Mouse (Mus musculus) intestine, embryonic 14.5 days (tissue): ENCODE measurements around the gene Hoxd10. TPM values are rescaled to one million over a fixed set of nuclear protein-coding genes. Genes with fewer than 3 reads are reported as not detected.
A peak's percentile ranks its signal among the peaks of the same experiment; 100 is the strongest.

Experiments
- ATAC-seq: fragments of 200-750 bp; cut with Nextera tagmentation; replicated peaks from 2 replicates; pipeline ENCODE4 v1.8.0; 2017; ENCODE audit warnings: low read depth, moderate number of reproducible peaks, moderate TSS enrichment, moderate library complexity; ENCODE audit not compliant: low FRiP score, low TSS enrichment
- DNase-seq: peaks from one replicate; pipeline ENCODE4 v3.0.0-alpha.2; 2018; ENCODE audit warnings: low spot score
- H3K27ac ChIP-seq: fragments of 300-500 bp; sonication (generic); 2 replicates; pipeline ENCODE4 v1.5.1; 2014; ENCODE audit warnings: low read depth, mild to moderate bottlenecking, control low read depth
- H3K27me3 ChIP-seq: fragments of 300-500 bp; sonication (generic); replicated peaks from 2 replicates; pipeline ENCODE4 v1.6.1; 2014; ENCODE audit warnings: low read length, control low read depth; ENCODE audit not compliant: control insufficient read depth, insufficient read depth
- H3K36me3 ChIP-seq: fragments of 300-500 bp; sonication (generic); 2 replicates; pipeline ENCODE4 v1.6.1; 2014; ENCODE audit warnings: low read length, control low read depth; ENCODE audit not compliant: control insufficient read depth, insufficient read depth
- H3K4me1 ChIP-seq: fragments of 300-500 bp; sonication (generic); replicated peaks from 2 replicates; pipeline ENCODE4 v1.6.1; 2014; ENCODE audit warnings: low read length, control low read depth, mixed read lengths; ENCODE audit not compliant: control insufficient read depth, insufficient read depth
- H3K4me2 ChIP-seq: fragments of 300-500 bp; sonication (generic); 2 replicates; pipeline ENCODE4 v1.6.1; 2014; ENCODE audit warnings: low read length
- H3K4me3 ChIP-seq: fragments of 300-500 bp; sonication (generic); 2 replicates; pipeline ENCODE4 v1.5.1; 2014; ENCODE audit warnings: low read depth, low read length, control low read depth, mixed read lengths
- H3K9ac ChIP-seq: fragments of 300-500 bp; sonication (generic); 2 replicates; pipeline ENCODE4 v1.6.1; 2014; ENCODE audit warnings: mild to moderate bottlenecking, low read length
- H3K9me3 ChIP-seq: fragments of 300-500 bp; sonication (generic); 2 replicates; pipeline ENCODE4 v1.6.1; 2016; ENCODE audit warnings: low read length, control low read depth; ENCODE audit not compliant: control insufficient read depth
- WGBS: fragments of 180-500 bp; shearing (Covaris S2); extraction: QIAGEN DNeasy Blood & Tissue Kit; methylation state at CpG from one replicate; pipeline ENCODE4 v1.1.7; 2014; 5-methylcytosine and 5-hydroxymethylcytosine counted together
- polyA plus RNA-seq: library from polyadenylated mRNA; unstranded; fragments of >200 nt; fragmentation: Nextera tagmentation; extraction: Ambion mirVana; gene quantifications from 2 replicates; pipeline ENCODE4 v1.2.1, GENCODE M21; 2014

Gene Hoxd10
- polyA plus RNA-seq, 1 experiment from 2014 or later, result 7.8 TPM

GRCm38 (mm10) chr2:74715504-74716241 lies 23.9 kb downstream of the Hoxd10 start:
- Histone ChIP-seq H3K4me1 (0 out of 2 replicates have a peak, but pooled peaks cover 3% of the 10 kb centered on the region), H3K4me2 (peak overlapping the region; percentile 62), H3K27me3 (peaks cover 60% of the 10 kb centered on the region), H3K27ac (no peak overlapping the region), H3K9me3 (no peaks in the 10 kb centered on the region), H3K36me3 (no peaks in the 10 kb centered on the region), H3K4me3 (peak overlapping the region; percentile 25), H3K9ac (no peak overlapping the region)
- ATAC-seq (peak; percentile 72), DNase-seq (peak; percentile 99)
- 3% methylated on average over 26 of the region's 26 CpGs for WGBS

GRCm38 (mm10) chr2:74720384-74720783 lies 28.7 kb downstream of the Hoxd10 start:
- 36% methylated on average over 2 of the region's 2 CpGs for WGBS
- H3K4me3 ChIP-seq, result no peak overlapping the region
- peaks cover 74% of the 10 kb centered on the region for H3K27me3 ChIP-seq
- ATAC-seq, result no peak
- no peak overlapping the region for H3K4me2 ChIP-seq
- peaks cover 22% of the 10 kb centered on the region for H3K4me1 ChIP-seq
- no peak overlapping the region for H3K27ac ChIP-seq
- H3K9me3 ChIP-seq, result no peaks in the 10 kb centered on the region
- H3K36me3 ChIP-seq, result no peaks in the 10 kb centered on the region
- no peak overlapping the region for H3K9ac ChIP-seq
- no peak for DNase-seq

- Histone ChIP-seq H3K27ac (no peak overlapping the region), H3K9ac (no peak overlapping the region), H3K4me3 (no peak overlapping the region), H3K4me1 (peaks cover 19% of the 10 kb centered on the region), H3K27me3 (peaks cover 80% of the 10 kb centered on the region), H3K4me2 (no peak overlapping the region), H3K9me3 (no peaks in the 10 kb centered on the region), H3K36me3 (no peaks in the 10 kb centered on the region)
- WGBS, result 27% methylated on average over 5 of the region's 5 CpGs
- DNase-seq (peak; percentile 68), ATAC-seq (0 out of 2 replicates have a peak, but pooled peaks have one; percentile 51)
Observed at GRCm38 (mm10) chr2:74720955-74721491, 29.3 kb downstream of the Hoxd10 start.

- Histone ChIP-seq H3K27ac (no peak overlapping the region), H3K9me3 (no peaks in the 10 kb centered on the region), H3K9ac (no peak overlapping the region), H3K4me1 (peaks cover 19% of the 10 kb centered on the region), H3K27me3 (peaks cover 83% of the 10 kb centered on the region), H3K36me3 (no peaks in the 10 kb centered on the region), H3K4me3 (0 out of 2 replicates have a peak overlapping the region, but pooled peaks have one; percentile 2), H3K4me2 (peak overlapping the region; percentile 26)
- 16% methylated on average over 6 of the region's 6 CpGs for WGBS
- no peak for ATAC-seq
- DNase-seq, result peak; percentile 62
Observed at GRCm38 (mm10) chr2:74721882-74722281, 30.2 kb downstream of the Hoxd10 start.

- H3K4me2 ChIP-seq, result peak overlapping the region; percentile 26; the same call in 1 of the 2 replicates
- H3K27me3 ChIP-seq, result peaks cover 86% of the 10 kb centered on the region
- peaks cover 25% of the 10 kb centered on the region for H3K4me1 ChIP-seq
- no peak overlapping the region for H3K27ac ChIP-seq
- WGBS, result 47% methylated on average over 8 of the region's 8 CpGs
- no peaks in the 10 kb centered on the region for H3K9me3 ChIP-seq
- ATAC-seq, result no peak
- DNase-seq, result no peak
- H3K9ac ChIP-seq, result no peak overlapping the region
- no peak overlapping the region for H3K4me3 ChIP-seq
- no peaks in the 10 kb centered on the region for H3K36me3 ChIP-seq
Observed at GRCm38 (mm10) chr2:74722949-74723348, 31.2 kb downstream of the Hoxd10 start.

- Histone ChIP-seq H3K4me1 (peaks cover 25% of the 10 kb centered on the region), H3K4me3 (no peak overlapping the region), H3K9me3 (no peaks in the 10 kb centered on the region), H3K27me3 (peaks cover 95% of the 10 kb centered on the region), H3K4me2 (no peak overlapping the region), H3K9ac (no peak overlapping the region), H3K27ac (no peak overlapping the region), H3K36me3 (no peaks in the 10 kb centered on the region)
- 56% methylated on average over 7 of the region's 7 CpGs for WGBS
- ATAC-seq (no peak), DNase-seq (peak; percentile 71)
Observed at GRCm38 (mm10) chr2:74724244-74725015, 32.7 kb downstream of the Hoxd10 start.

- H3K9ac ChIP-seq, result no peak overlapping the region
- ATAC-seq, result no peak
- H3K4me1 ChIP-seq, result peaks cover 25% of the 10 kb centered on the region
- H3K4me3 ChIP-seq, result no peak overlapping the region
- WGBS, result 39% methylated on average over 17 of the region's 17 CpGs
- H3K9me3 ChIP-seq, result no peaks in the 10 kb centered on the region
- DNase-seq, result no peak
- no peaks in the 10 kb centered on the region for H3K36me3 ChIP-seq
- H3K27ac ChIP-seq, result no peak overlapping the region
- 0 out of 2 replicates have a peak overlapping the region, but pooled peaks have one; percentile 2 for H3K4me2 ChIP-seq
- peaks cover 95% of the 10 kb centered on the region for H3K27me3 ChIP-seq
Observed at GRCm38 (mm10) chr2:74725171-74725570, 33.4 kb downstream of the Hoxd10 start.

- H3K4me3 ChIP-seq, result peak within 1 kb of the TSS; percentile 33
- peak within 1 kb of the TSS; percentile 51 for H3K4me2 ChIP-seq
- H3K27ac ChIP-seq, result peak within 1 kb of the TSS; percentile 67
- H3K36me3 ChIP-seq, result no peaks in the 10 kb centered on the region
- no peaks in the 10 kb centered on the region for H3K9me3 ChIP-seq
- ATAC-seq (no peak), DNase-seq (peak; percentile 57)
- 60% methylated on average over 5 of the region's 5 CpGs for WGBS
- H3K27me3 ChIP-seq, result peaks cover 96% of the 10 kb centered on the region
- peak within 1 kb of the TSS; percentile 41 for H3K9ac ChIP-seq
- H3K4me1 ChIP-seq, result peaks cover 19% of the 10 kb centered on the region
Observed at GRCm38 (mm10) chr2:74726551-74726950, 34.8 kb downstream of the Hoxd10 start, which contains the start of gene Gm28230. TSS of gene Gm28230 (plus strand) at chr2:74726728.
